Mouse (Mus musculus) myocyte (in vitro differentiated cells): ENCODE measurements around the gene AB124611.

Experiments
- CEBPB ChIP-seq: IDR thresholded peaks from 2 replicates; pipeline ENCODE4 v1.6.1; 2011; ENCODE audit warnings: mild to moderate bottlenecking, moderate library complexity; ENCODE audit not compliant: poor library complexity, insufficient read depth, severe bottlenecking
- E2F4 ChIP-seq: IDR thresholded peaks from one replicate; pipeline ENCODE4 v1.6.1; 2011; ENCODE audit warnings: mild to moderate bottlenecking, control low read depth, moderate library complexity; ENCODE audit not compliant: insufficient read depth
- MAX ChIP-seq: IDR thresholded peaks from one replicate; pipeline ENCODE4 v1.6.1; 2011; ENCODE audit warnings: low read depth, mild to moderate bottlenecking, control low read depth
- MYOG ChIP-seq, 3 experiments: IDR thresholded peaks; one replicate each; pipeline ENCODE4 v1.6.1; 2011; ENCODE audit warnings: control low read depth in 2 of 3, low read depth in 2 of 3, mild to moderate bottlenecking in 2 of 3; ENCODE audit not compliant: insufficient read length in 2 of 3, control insufficient read depth in 1 of 3, insufficient read depth in 1 of 3
- POLR2A ChIP-seq: IDR thresholded peaks from one replicate; pipeline ENCODE4 v1.6.1; 2011; ENCODE audit warnings: low read depth, mild to moderate bottlenecking, control low read depth, moderate library complexity; ENCODE audit not compliant: insufficient read length
- POLR2AphosphoS2 ChIP-seq: IDR thresholded peaks from one replicate; pipeline ENCODE4 v1.6.1; 2011; ENCODE audit warnings: low read depth, control low read depth; ENCODE audit not compliant: insufficient read length
- REST ChIP-seq: IDR thresholded peaks from one replicate; pipeline ENCODE4 v1.6.1; 2011; ENCODE audit warnings: mild to moderate bottlenecking, control low read depth, moderate library complexity; ENCODE audit not compliant: insufficient read depth, insufficient read length

DNA sequence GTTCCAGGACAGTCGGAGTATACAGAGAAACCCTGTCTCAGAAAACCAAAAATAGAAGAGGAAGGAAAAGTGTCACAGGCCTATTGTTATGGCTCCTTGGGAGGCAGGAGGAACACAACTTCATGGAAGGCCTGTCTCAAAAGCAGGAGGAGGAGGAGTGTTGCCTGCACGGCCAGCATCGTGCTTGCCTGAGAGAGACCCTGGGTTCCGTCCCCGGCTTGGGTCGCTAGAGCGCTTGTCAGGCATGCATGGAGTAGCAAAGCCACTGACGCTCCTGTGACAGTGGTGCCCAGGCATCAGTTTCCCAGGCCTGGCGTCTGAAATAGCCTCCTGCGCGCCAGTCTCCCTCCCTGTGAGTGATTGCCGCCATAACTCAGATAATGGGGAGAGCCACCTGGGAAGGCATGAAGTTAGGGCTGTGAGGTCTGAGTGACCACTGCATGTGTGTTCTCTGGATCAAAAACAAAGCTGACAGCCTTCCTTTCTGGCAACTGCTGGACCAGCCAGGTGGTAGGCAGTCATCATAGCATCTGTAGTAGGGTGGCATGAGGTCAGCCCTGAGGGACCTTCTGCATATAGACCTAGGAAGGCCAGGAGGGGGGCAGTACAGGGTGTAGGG, 27.6 kb upstream of the AB124611 start:
- TF ChIP-seq MYOG (IDR thresholded peaks at IDR 0.05; ENCODE audit: control insufficient read depth in 1 of 3, insufficient read depth in 1 of 3, insufficient read length in 2 of 3, low read depth in 2 of 3) (no peak), POLR2A (no peak), CEBPB (no peak), MAX (no peak), POLR2AphosphoS2 (peak; percentile 53), REST (no peak), E2F4 (no peak)
